In genomic region chr12:52006633-52006994, GRCm38 (mm10) we compare ENCODE assay signal across 8 mouse cellular contexts. TPM values are rescaled to one million over a fixed set of nuclear protein-coding genes. Genes with fewer than 3 reads are reported as not detected.
DNase-seq lines count a peak whose midpoint lies in the region; ATAC-seq and TF ChIP-seq lines count a peak whose summit lies in the region.

No protein-coding gene starts in this region.

- no peak for DNase-seq in lung, adult 2 months
- DNase-seq in lung, adult 18-20 months = no peak
- DNase-seq in adrenal gland, adult (ENCODE audit: inconsistent age in 2 of 2, low spot score in 1 of 2) = no peak
- DNase-seq in layer of hippocampus, adult 9-10 months (ENCODE audit: low spot score) = no peak
- no peak for DNase-seq in thymus, postnatal 36 days

- no peak for TF ChIP-seq POLR2A in lung, adult 2 months (IDR thresholded peaks at IDR 0.05; ENCODE audit: borderline replicate concordance, extremely low read depth, low read depth, low read length)

- no peak for TF ChIP-seq CTCF in lung, adult 2 months (IDR thresholded peaks at IDR 0.05; ENCODE audit: insufficient read depth, low read length)

- peak; percentile 21; the same call in 1 of the 2 replicates for ATAC-seq in erythroid progenitor cell, adult 5-6 weeks (replicated peaks; ENCODE audit: low FRiP score, poor library complexity, severe bottlenecking)
- no peak; the same call in 1 of the 2 replicates for ATAC-seq in limb, embryonic 12.5 days (ENCODE audit: insufficient number of reproducible peaks, insufficient read depth, low FRiP score, low TSS enrichment, low read depth)
- ATAC-seq in neural tube, embryonic 15.5 days (ENCODE audit: low FRiP score) = peak; percentile 73

- no peaks in the 10 kb centered on the region; the same call in 1 of the 2 replicates for H3K4me1 ChIP-seq in lung, adult 2 months (ENCODE audit: control insufficient read depth, insufficient read depth, low read length)
- H3K4me1 ChIP-seq in limb, embryonic 12.5 days (replicated peaks) = peaks cover 6% of the 10 kb centered on the region; the same call in 1 of the 2 replicates
- H3K4me1 ChIP-seq in neural tube, embryonic 15.5 days = peaks cover 5% of the 10 kb centered on the region

- H3K27me3 ChIP-seq in limb, embryonic 12.5 days = no peaks in the 10 kb centered on the region
- H3K27me3 ChIP-seq in neural tube, embryonic 15.5 days (replicated peaks) = no peaks in the 10 kb centered on the region

- H3K9ac ChIP-seq in limb, embryonic 12.5 days (replicated peaks) = no peak overlapping the region; the same call in 1 of the 2 replicates
- peak overlapping the region; percentile 70; the same call in 1 of the 2 replicates for H3K9ac ChIP-seq in neural tube, embryonic 15.5 days (replicated peaks)

- no peak overlapping the region for H3K27ac ChIP-seq in limb, embryonic 12.5 days
- H3K27ac ChIP-seq in neural tube, embryonic 15.5 days (replicated peaks) = peak overlapping the region; percentile 79

- peak overlapping the region; percentile 80 for H3K4me3 ChIP-seq in lung, adult 2 months (replicated peaks; ENCODE audit: extremely low read depth, low read depth, low read length)
- peak overlapping the region; percentile 72 for H3K4me3 ChIP-seq in limb, embryonic 12.5 days (replicated peaks)
- peak overlapping the region; percentile 68 for H3K4me3 ChIP-seq in neural tube, embryonic 15.5 days (replicated peaks)

- peak overlapping the region; percentile 67 for H3K4me2 ChIP-seq in limb, embryonic 12.5 days
- peak overlapping the region; percentile 71 for H3K4me2 ChIP-seq in neural tube, embryonic 15.5 days

- no peaks in the 10 kb centered on the region for H3K36me3 ChIP-seq in limb, embryonic 12.5 days
- no peaks in the 10 kb centered on the region for H3K36me3 ChIP-seq in neural tube, embryonic 15.5 days

- no peaks in the 10 kb centered on the region for H3K9me3 ChIP-seq in limb, embryonic 12.5 days
- no peaks in the 10 kb centered on the region for H3K9me3 ChIP-seq in neural tube, embryonic 15.5 days (replicated peaks)

- 23% methylated on average over 5 of the region's 5 CpGs for WGBS in lung, adult 2 months
- WGBS in limb, embryonic 12.5 days = 43% methylated on average over 5 of the region's 5 CpGs
- WGBS in neural tube, embryonic 15.5 days = 48% methylated on average over 5 of the region's 5 CpGs

RNA-seq across cellular contexts. Expression of gene Dtd2, which starts 0.3 kb away (rescaled TPM):
- polyA plus RNA-seq in lung, adult 2 months (2012; rRNA removed) = 4.6 and 6.8 TPM in 2 replicates
- 1.4 and 2.5 TPM in 2 replicates for total RNA-seq in erythroid progenitor cell, adult 5-6 weeks (2015; ENCODE audit: low replicate concordance)
- total RNA-seq in erythroid progenitor cell, adult 5-6 weeks (2017; ENCODE audit: low replicate concordance) = 3.5 and 7.5 TPM in 2 replicates
- polyA plus RNA-seq in limb, embryonic 12.5 days (2016; fragmentation: Nextera tagmentation; extraction: Ambion mirVana) = 19.5 and 20.8 TPM in 2 replicates
- polyA plus RNA-seq in neural tube, embryonic 15.5 days (2015; fragmentation: Nextera tagmentation; extraction: Ambion mirVana) = 20.9 and 21.2 TPM in 2 replicates

RNA-seq across cellular contexts. Expression of gene Gpr33, which starts 21.2 kb away (rescaled TPM):
- 0.40 and 0.62 TPM in 2 replicates for polyA plus RNA-seq in lung, adult 2 months (2012; rRNA removed)
- not detected in 2 replicates for total RNA-seq in erythroid progenitor cell, adult 5-6 weeks (2015; ENCODE audit: low replicate concordance)
- total RNA-seq in erythroid progenitor cell, adult 5-6 weeks (2017; ENCODE audit: low replicate concordance) = not detected in 2 replicates
- not detected in 2 replicates for polyA plus RNA-seq in limb, embryonic 12.5 days (2016; fragmentation: Nextera tagmentation; extraction: Ambion mirVana)
- not detected in 2 replicates for polyA plus RNA-seq in neural tube, embryonic 15.5 days (2015; fragmentation: Nextera tagmentation; extraction: Ambion mirVana)

RNA-seq across cellular contexts. Expression of gene Heatr5a, which starts 35.5 kb away (rescaled TPM):
- 35.0 and 50.4 TPM in 2 replicates for polyA plus RNA-seq in lung, adult 2 months (2012; rRNA removed)
- 41.8 and 60.4 TPM in 2 replicates for total RNA-seq in erythroid progenitor cell, adult 5-6 weeks (2015; ENCODE audit: low replicate concordance)
- 48.5 and 54.7 TPM in 2 replicates for total RNA-seq in erythroid progenitor cell, adult 5-6 weeks (2017; ENCODE audit: low replicate concordance)
- polyA plus RNA-seq in limb, embryonic 12.5 days (2016; fragmentation: Nextera tagmentation; extraction: Ambion mirVana) = 12.8 and 14.9 TPM in 2 replicates
- polyA plus RNA-seq in neural tube, embryonic 15.5 days (2015; fragmentation: Nextera tagmentation; extraction: Ambion mirVana) = 5.8 and 6.8 TPM in 2 replicates
